Mouse (Mus musculus): ENCODE data around the gene Cd300lg. TPM values are rescaled to one million over a fixed set of nuclear protein-coding genes. Genes with fewer than 3 reads are reported as not detected.

Cd300lg gene
- total RNA-seq, 2 experiments from 2014 or later = 50.1 to 62.2 TPM

DNA sequence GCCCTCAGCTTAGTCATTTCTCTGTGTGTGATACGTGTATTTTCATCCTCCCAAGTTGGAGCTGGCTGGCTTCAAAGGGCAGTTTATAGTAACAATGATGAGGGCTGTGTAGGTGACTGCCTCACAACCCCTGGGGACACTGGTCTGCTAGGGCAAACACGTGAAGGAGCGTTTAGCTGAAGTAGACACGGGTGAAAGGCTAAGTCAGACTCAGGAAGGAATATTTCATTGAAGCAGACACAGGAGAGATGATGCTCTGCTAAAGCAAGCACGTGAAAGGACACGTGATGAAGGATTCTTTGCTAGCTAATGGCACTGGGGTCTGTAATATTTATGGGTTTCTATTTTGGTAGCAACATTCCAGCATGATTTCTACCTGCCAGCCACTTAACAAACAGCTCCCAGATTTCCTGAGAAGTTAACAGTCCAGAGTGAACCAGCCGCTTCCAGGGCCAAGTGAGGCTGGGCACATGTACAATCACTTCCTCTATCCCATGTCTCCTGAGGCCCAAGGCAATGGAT is 3.4 kb downstream of the Cd300lg start:
- no peak for DNase-seq (ENCODE audit: low spot score)
- intact Hi-C loops (cut with DNase I) = loop anchor here (10.0 kb wide), 2 partner anchors 370 to 1080 kb away; no protein-coding TSS in a partner anchor

DNA sequence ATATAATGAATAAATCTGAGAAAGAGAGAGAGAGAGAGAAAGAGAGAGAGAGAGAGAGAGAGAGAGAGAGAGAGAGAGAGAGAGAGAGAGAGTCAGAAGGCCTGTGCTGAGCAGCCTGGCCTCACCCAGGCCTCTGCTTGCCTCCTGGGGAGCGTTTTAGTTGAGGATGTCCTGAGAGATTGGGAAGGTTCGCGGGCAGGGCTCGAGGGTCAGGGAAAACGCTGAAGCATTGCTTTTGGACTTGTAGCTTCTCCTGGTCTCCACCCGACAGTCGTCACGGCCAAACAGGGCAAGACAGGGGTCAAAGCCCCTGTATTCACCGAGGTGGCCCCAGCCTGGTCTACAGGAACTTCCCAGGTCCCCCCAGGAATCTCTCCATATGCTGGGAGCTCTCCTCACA is 5.3 kb downstream of the Cd300lg start:
- intact Hi-C loops (cut with DNase I) = loop anchor here (10.0 kb wide), 2 partner anchors 372 to 1082 kb away; no protein-coding TSS in a partner anchor
- no peak for DNase-seq (ENCODE audit: low spot score)

DNA sequence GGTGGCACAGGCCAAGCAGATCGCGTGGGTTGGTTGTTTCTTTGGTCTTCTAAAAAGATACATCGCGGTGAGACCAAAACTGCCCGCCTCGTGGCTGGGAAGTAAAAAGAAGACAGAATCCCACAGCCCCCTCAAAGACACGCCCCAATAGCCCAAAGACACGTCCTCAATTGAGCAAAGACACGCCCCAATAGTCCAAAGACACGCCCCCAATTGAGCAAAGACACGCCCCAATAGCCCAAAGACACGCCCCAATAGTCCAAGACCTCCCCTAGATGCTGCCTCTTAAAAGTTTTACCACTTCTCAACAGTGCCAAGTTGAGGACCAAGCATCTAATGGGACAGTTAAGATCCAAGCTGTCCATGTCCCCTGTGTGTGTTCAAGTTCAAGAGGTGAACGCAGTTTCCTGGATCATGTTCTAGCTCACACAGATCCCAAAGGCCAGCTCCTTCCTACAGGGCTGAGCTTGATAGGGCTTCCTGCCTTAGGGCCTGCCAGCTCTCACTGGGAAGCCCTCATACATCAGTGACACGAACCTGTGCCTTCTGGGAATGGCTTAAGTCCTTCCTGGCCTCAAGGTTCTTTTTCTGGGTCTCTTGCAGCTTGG is 8.7 kb downstream of the Cd300lg start:
- intact Hi-C loops (cut with DNase I) = loop anchor here (10.0 kb wide), 3 partner anchors 135 to 1085 kb away; no protein-coding TSS in a partner anchor
- DNase-seq (ENCODE audit: low spot score) = peak; percentile 41

DNA sequence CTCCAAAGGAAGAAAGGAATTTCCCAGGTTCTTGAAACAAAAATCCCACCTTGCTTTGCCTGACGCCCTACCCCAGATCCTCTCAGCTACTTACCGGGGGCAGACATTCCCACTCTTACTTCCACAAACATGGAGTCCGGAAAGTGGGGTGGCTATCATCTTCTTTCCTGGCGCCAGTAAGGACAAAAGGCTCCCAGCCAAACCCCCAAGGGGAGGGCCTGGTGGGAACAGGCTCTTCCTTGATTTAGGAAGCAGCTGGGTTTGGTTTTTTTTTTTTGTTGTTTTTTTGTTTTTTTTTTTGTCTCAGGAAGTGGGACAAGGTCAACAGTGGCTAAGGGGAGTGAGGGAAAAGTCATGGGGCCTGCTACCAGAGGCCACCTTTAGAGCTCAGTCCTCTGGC is 10.2 kb downstream of the Cd300lg start:
- DNase-seq (ENCODE audit: low spot score) = peak; percentile 78
- intact Hi-C loops (cut with DNase I) = loop anchor here (10.0 kb wide), 1 partner anchor 137 kb away; no protein-coding TSS in a partner anchor

DNA sequence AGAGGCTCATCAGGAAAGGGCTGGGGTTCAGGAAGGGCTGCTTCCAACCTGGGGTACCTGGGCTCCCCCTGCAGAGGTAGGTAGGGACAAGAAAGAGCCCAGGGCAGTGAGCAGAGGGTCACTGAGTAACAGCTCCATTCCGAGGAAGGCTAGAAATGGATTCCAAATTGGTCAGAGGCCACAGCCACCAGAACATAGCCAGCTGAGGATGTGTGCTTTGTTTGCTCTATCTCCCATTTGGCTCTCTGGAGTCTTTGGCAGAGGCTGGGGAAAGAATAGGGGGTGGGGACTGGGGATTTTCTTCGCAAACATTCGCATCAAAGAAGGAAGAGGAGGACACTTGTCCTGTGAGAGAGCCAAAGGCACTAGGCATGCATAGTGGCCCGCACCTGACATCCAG is 10.6 kb downstream of the Cd300lg start:
- DNase-seq (ENCODE audit: low spot score) = peak; percentile 47
- intact Hi-C loops (cut with DNase I) = loop anchor here (10.0 kb wide), 1 partner anchor 137 kb away; no protein-coding TSS in a partner anchor

DNA sequence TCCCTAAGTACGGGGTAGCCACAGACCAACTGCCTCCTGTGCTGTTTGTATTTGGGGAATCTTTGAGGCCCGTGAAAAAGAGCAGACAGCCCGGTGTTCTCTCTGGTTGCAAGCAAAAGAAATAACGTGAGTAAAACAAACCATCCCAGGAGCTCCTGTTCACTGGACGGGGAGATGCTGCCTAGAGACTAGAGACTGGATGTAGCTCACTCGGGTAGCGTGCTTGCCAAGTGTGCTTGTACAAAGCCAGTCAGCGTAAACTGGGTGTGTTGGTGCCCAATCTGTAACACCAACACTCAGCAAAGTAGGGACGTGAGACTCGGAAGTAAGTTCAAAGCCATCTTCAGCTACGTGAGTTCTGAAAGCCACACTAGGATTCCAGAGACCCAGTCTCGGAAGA is 11.4 kb downstream of the Cd300lg start:
- intact Hi-C loops (cut with DNase I) = loop anchor here (10.0 kb wide), 1 partner anchor 138 kb away; no protein-coding TSS in a partner anchor
- no peak for DNase-seq (ENCODE audit: low spot score)

DNA sequence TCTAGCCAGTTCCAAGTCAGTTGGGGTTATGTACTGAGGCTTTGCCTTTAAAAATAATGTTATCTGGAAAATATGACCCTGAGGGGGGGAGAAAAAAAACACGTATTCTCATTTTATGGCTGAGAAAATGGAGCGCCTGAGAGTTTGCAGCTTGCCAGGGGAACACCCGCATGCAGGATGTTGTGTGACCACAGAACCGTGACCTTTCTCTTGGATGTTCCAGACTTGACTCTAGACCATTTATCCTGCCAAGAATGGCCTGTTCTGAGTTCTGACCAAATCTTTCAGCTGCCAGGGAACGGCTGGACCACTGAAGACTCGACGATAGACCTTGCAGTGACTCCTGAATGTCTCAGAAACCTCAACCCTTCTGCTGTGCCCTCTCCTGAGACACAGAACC is 11.9 kb downstream of the Cd300lg start:
- DNase-seq (ENCODE audit: low spot score) = peak; percentile 56
- intact Hi-C loops (cut with DNase I) = loop anchor here (10.0 kb wide), 1 partner anchor 138 kb away; no protein-coding TSS in a partner anchor

DNA sequence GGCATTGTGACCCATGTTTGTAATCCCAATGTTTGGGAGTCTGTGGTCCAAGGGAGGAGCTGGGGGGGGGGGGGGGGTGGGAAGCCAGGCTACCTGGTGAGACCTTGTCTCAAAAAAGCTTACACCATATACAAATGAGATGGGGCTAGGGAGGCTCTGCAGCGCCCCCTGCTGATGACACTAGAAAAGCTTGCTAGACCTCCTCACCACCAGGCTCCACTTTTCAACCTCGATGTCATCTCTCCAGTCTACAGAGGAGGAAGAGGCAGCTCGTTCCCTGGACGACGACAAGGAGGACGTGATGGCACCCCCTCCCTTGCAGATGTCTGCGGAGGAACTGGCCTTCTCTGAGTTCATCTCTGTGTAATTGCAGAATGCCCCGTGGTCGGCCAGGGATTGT is 12.5 kb downstream of the Cd300lg start:
- no peak for DNase-seq (ENCODE audit: low spot score)
- intact Hi-C loops (cut with DNase I) = loop anchor here (10.0 kb wide), 1 partner anchor 139 kb away; no protein-coding TSS in a partner anchor

DNA sequence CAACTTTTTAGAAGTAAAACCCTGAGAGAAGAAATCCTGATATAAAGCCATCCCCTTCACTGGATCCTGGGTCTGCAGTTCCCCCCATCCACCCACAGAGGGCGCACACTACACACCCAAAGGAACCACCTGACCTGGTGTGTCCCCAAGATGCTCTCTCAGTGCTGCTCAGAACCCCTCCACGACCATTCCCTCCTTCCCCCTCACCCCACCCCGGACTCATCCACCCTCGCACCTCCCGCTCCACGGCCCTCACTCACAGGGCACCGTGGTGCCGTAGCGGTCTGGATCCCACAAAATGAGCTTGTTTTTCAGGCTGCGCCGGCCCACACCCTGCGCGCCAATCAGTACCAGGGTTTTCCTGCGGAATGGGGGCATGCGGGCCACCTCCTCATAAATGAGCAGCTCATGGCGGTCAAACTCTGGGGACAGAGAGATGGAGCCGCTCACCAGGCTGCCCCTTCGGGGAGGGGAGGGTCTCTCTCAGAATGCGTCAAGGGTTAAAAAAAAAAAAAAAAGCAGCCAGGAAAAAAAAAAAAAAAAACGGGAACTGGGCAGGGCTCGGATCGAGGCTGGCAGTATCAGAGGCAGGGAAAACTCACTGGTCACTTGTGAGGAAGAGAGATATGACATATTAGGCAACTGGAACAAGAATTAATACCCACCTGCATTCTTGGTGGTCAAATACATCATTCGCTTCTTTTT is 20.1 kb downstream of the Cd300lg start:
- DNase-seq (ENCODE audit: low spot score) = peak; percentile 43
- intact Hi-C loops (cut with DNase I) = loop anchor here (2.0 to 5.0 kb wide), 3 partner anchors 27 to 77 kb away; partner anchors contain the start of genes Mpp2 and Ppy

DNA sequence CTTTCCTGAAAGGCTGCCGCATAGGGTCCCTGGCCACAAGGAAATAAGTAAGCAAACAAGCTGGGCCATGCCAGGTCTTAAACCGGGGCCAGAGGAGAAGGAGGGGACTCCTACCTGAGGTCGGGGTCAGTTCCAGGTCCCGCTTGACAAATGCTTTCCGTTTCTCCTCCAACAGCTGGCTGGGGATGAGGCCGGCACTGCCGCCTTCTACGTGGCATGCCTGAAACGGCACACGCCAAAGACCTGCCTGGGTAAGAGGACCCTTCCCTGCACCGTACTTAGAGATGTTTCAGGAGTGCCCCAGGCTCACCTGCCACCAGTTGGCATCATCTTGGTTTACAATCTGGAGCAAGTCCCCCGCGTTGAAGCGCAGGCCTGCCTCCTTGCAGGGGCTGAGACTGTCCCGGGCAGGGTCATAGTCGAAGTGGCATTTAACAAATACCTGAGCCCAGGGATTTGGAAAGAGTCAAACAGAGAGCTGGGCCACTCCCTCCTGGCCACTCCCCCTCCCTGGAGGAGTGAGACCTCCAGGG is 20.7 kb downstream of the Cd300lg start:
- intact Hi-C loops (cut with DNase I) = loop anchor here (2.0 to 5.0 kb wide), 3 partner anchors 27 to 77 kb away; partner anchors contain the start of genes Mpp2 and Ppy
- DNase-seq (ENCODE audit: low spot score) = no peak

DNA sequence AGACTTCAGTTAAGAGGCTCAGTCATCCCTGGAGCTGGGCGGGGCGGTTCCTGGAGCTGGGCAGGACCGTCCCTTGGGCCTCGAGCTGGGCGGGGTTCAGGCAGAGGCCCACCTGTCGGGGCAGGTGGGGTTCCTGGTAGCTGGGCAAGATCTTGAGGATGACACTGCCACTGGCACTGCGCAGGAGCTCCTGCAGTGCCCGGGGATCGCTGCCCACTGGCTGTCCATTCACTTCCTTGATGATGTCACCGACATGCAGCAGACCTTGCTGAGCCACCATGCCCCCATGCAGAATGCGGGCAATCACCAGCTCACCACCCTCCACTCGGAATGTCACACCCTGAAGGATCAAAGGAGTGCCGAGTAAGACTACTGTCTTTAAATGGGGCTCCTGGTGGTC is 21.8 kb downstream of the Cd300lg start:
- no peak for DNase-seq (ENCODE audit: low spot score)
- intact Hi-C loops (cut with DNase I) = loop anchor here (5.0 kb wide), 1 partner anchor 39 kb away; the partner anchor contains the start of gene Ppy

DNA sequence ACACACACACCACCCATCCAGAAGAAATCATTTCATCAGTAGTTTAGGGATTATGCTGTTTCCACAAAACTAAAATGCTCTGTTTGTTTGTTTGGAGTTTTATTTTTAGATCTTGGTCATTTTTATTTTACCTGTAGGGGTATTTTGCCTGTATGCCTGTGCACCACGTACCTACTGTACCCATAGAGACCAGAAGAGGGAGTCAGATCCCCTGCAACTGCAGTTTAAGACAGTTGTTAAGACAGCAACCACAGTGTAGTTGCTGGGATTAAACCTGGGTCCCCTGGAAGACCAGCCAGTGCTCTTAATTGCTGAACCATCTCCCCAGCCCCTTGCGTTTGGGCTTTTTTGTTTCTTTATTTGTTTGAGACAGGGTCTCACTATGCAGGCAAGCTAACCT is 27.7 kb downstream of the Cd300lg start:
- no peak for DNase-seq (ENCODE audit: low spot score)
- intact Hi-C loops (cut with DNase I) = no loop called here

DNA sequence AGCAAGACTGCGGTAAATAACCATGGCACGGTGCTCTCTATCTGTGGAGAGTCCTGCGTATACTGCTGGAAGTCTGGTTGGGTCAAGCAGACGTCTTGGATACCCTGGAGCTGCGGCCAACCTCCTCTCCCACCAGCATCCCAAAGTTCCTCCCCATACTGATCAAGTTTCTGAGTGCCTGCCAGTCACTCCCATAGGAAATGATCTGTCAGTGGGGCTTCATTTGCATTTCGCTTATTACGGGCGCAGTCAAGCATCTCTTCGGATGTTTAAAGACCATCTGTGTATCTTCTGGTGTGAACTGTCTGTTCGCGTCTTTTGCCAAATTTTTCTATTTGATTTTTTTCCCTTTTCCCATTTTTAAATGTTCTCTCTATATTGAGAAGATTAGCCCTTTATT is 28.3 kb downstream of the Cd300lg start:
- intact Hi-C loops (cut with DNase I) = no loop called here
- DNase-seq (ENCODE audit: low spot score) = no peak

DNA sequence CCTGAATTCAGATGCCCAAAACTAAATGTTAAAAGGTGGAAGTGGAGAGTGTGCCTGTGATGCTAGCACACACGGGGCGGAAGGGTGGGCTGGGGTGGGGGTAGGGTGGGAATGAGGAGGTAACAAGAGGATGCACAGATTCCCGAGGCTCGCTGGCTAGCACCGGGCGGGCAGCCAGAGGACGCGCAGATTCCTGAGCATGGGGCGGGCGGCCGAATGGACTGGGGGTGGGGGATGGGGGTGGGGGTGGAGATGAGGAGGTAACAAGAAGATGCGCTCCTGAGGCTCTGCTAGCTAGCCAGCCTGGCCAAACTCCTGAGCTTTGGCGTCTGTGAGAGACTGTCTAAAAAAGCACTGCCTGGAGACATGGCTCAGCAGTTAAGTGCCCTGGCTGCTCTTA is 29.1 kb downstream of the Cd300lg start:
- intact Hi-C loops (cut with DNase I) = no loop called here
- DNase-seq (ENCODE audit: low spot score) = no peak

DNA sequence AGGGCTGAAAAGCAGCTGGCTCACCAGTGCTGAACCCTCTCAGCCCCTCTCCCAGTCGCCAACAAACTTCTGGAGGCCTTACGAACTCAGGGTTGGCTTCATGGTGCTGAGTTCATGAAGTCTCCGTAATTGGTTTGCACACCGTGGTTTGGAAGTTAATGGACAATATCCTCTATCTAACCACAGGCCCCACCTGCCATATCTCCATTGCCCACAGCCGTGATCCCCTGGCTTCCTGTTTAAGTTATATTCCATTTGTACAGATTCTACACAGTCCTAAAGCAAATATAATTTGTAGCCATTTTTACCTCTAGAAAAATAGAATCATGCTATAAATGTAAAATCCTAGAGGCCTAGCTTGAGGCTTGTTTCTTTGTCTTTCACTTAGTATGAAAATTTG is 31.4 kb downstream of the Cd300lg start:
- no peak for DNase-seq (ENCODE audit: low spot score)
- intact Hi-C loops (cut with DNase I) = no loop called here

DNA sequence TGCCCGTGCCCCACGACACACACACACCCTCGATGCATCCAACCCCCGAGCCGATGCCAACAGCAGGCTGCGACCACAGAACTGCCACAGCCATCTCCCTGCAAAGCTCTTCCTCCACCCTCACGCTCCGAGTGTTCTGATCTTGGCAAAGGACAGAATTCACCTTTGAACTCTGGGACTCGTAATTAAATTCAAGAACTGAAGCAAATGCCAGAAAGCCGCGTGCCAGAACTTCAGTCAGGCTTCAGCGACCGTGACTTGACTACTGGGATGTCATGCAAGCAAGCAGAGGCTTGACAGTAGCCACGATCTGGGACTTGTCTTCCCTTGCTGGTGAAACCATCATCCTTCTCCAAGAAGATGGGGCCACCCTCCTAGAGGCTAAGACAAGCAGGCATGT is 32.4 kb downstream of the Cd300lg start:
- DNase-seq (ENCODE audit: low spot score) = no peak
- intact Hi-C loops (cut with DNase I) = no loop called here

DNA sequence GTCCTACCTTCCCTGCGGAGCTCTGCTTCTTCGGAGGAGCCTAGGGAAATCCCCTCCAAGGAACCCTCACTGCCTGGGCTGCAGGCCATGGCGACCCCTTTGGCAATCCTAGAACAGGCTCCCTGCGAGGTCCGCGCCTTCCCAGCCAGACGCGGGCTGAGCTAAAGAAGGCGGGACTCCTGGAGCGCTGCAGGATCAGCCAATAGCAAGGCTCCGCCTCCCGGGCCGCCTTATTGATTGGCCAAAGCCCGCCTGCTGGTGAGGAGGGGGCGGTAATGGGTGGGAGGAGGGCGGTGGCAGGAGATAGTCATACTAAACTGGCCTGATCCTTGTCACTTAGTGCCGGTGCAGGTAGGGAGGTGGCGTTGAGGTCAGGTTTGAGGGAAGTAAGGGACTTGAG is 41.0 kb downstream of the Cd300lg start:
- peak; percentile 42 for DNase-seq (ENCODE audit: low spot score)
- intact Hi-C loops (cut with DNase I) = no loop called here

DNA sequence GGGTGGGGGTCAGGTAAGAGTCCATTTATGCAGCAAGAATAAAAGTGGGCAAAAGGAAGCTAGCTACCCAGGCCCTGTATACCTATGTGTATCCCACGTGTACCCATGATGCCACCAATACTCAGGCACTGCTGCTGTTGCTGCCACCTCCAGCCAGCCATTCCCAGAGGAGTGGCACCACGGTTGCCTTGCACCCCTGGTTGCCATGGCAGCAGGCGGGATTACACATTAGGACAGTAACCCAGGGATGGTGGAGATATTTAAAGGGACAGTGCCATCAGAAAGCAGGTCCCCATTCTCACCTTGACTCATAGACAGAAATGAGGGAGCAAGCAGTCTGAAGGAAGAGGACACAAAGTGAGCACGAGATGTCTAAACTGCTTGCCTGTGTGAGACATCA is 41.9 kb downstream of the Cd300lg start:
- DNase-seq (ENCODE audit: low spot score) = no peak
- intact Hi-C loops (cut with DNase I) = no loop called here

DNA sequence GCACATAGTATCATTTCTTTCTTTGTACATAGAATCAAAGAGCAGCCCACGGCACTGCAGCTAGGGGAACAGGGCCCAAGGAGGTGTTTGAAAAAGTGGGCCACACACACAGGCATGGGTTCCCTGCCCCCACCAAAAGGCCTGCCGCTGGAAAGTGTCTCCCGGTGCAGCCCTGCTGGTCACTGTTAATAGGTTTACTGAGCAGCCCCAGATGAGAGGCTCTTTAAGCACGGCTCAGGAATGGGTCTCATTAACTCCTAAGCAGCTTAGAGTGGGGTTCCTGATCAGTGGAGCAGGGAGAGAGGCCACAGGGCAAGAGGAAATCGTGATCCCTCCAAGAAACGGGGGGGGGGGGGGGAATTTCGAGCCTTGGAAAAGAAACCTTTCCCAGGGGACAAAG is 42.9 kb downstream of the Cd300lg start:
- intact Hi-C loops (cut with DNase I) = no loop called here
- no peak for DNase-seq (ENCODE audit: low spot score)

DNA sequence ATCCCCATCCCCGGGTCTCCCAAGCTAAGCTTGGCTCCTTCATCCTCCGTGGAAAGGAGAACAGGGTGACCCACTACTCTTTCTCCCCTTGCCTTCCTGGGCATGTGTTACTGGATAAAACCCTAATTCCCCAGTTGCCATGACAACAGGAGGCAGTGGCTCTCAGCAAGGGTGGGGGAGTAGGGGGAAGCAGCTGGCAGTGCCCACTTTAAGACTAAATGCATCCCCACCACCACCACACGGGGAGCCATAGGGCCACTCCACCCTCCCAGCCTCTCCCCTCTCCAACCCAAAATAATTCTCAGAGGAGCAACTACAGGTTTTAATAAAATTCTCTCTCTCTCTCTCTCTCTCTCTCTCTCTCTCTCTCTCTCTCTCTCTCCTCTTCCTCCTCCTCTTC is 45.0 kb downstream of the Cd300lg start:
- no peak for DNase-seq (ENCODE audit: low spot score)
- intact Hi-C loops (cut with DNase I) = no loop called here

All from heart, postnatal 25 days (tissue).